7 mouse cellular contexts compared by ENCODE assay signal in the genomic region with DNA sequence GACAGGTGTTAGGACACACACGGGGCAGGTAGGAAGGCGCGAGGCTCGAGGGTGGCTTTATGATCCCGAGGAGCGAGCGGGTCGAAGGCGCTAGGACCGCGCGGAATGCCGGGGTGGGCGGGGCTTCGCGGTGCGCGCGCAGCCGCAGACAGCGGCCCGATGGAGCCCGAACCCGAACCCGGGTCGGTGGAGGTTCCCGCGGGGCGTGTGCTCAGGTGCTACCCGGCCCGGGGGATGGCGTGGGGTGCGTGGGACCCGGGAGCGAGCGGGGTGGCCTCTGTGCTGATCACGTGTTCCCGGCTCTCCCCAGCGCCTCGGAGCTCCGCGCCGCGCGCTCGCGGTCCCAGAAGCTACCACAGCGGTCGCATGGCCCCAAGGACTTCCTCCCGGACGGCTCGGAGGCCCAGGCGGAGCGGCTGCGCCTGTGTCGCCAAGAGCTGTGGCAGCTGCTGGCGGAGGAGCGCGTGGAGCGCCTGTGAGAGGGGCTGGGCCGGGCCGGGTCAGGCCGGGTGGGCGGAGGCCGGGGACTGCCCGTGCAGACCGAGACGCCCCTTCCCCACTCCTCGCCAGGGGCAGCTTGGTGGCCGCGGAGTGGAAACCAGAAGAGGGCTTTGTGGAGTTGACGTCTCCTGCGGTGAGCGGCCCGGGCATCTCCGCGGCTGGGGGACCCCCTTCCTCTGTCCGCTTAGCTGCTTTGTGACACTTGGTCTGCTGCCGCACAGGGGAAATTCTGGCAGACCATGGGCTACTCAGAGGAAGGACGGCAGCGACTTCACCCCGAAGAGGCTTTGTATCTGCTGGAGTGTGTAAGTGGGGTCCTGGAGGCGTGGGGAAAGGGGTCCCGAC. TPM values are rescaled to one million over a fixed set of nuclear protein-coding genes. Genes with fewer than 3 reads are reported as not detected.
DNase-seq lines count a peak whose midpoint lies in the region; ATAC-seq lines count a peak whose summit lies in the region.

A gene (plus strand): TSS at position 120 of the 846 bp plus-strand sequence.

- peak; percentile 37 for ATAC-seq in limb, embryonic 13.5 days (ENCODE audit: low FRiP score, low read depth)
- peak; percentile 79 for ATAC-seq in midbrain, embryonic 15.5 days (replicated peaks)

- H3K27me3 ChIP-seq in limb, embryonic 13.5 days = no peaks in the 10 kb centered on the region
- H3K27me3 ChIP-seq in midbrain, embryonic 15.5 days (replicated peaks) = no peaks in the 10 kb centered on the region

- H3K36me3 ChIP-seq in limb, embryonic 13.5 days = peaks cover 47% of the 10 kb centered on the region
- peaks cover 9% of the 10 kb centered on the region; the same call in 1 of the 2 replicates for H3K36me3 ChIP-seq in midbrain, embryonic 15.5 days (replicated peaks)

- WGBS in limb, embryonic 13.5 days = under 1% methylated on average over 81 of the region's 84 CpGs
- under 1% methylated on average over 84 of the region's 84 CpGs for WGBS in midbrain, embryonic 15.5 days

- peak within 1 kb of the TSS; percentile 93 for H3K4me3 ChIP-seq in limb, embryonic 13.5 days
- H3K4me3 ChIP-seq in midbrain, embryonic 15.5 days = peak within 1 kb of the TSS; percentile 93

- H3K9ac ChIP-seq in limb, embryonic 13.5 days = peak within 1 kb of the TSS; percentile 88
- H3K9ac ChIP-seq in midbrain, embryonic 15.5 days = peak within 1 kb of the TSS; percentile 93

- peaks cover 45% of the 10 kb centered on the region for H3K4me1 ChIP-seq in limb, embryonic 13.5 days
- peaks cover 41% of the 10 kb centered on the region for H3K4me1 ChIP-seq in midbrain, embryonic 15.5 days

- DNase-seq in adrenal gland, postnatal 10 days = peak; percentile 95
- peak; percentile 89 for DNase-seq in embryo, embryonic 9.5 days (ENCODE audit: extremely low spot score)
- DNase-seq in heart, adult 11 months = peak; percentile 98
- DNase-seq in kidney, adult 18-20 months = peak; percentile 92
- DNase-seq in spleen, adult 18-20 months = peak; percentile 78 to 94

- peak within 1 kb of the TSS; percentile 96 for H3K4me2 ChIP-seq in limb, embryonic 13.5 days (replicated peaks)
- peak within 1 kb of the TSS; percentile 94 for H3K4me2 ChIP-seq in midbrain, embryonic 15.5 days

- peak within 1 kb of the TSS; percentile 33; the same call in 1 of the 2 replicates for H3K27ac ChIP-seq in limb, embryonic 13.5 days
- peak within 1 kb of the TSS; percentile 78 for H3K27ac ChIP-seq in midbrain, embryonic 15.5 days

- H3K9me3 ChIP-seq in limb, embryonic 13.5 days = no peaks in the 10 kb centered on the region
- H3K9me3 ChIP-seq in midbrain, embryonic 15.5 days = no peaks in the 10 kb centered on the region

RNA-seq across cellular contexts. Expression of the gene that starts here (rescaled TPM):
- total RNA-seq in adrenal gland, postnatal 10 days (2021) = 10 to 100 TPM; 13.8 to 19.4 TPM
- 32.9 and 33.8 TPM in 2 replicates for polyA plus RNA-seq in limb, embryonic 13.5 days (2015; fragmentation: Nextera tagmentation; extraction: Ambion mirVana)
- polyA plus RNA-seq in midbrain, embryonic 15.5 days (2015; fragmentation: Nextera tagmentation; extraction: Ambion mirVana) = 24.8 and 27.9 TPM in 2 replicates

Comparison
In these comparisons a context has a peak if more than half of its experiments do, and no peak if none do; other contexts are left out.
1. Peak in every context shown above with its lines: DNase-seq, ATAC-seq, H3K4me3 ChIP-seq and H3K27ac ChIP-seq.